Mouse (Mus musculus) adrenal gland, postnatal 4 days (tissue): ENCODE results near the gene Gm10352. TPM values are rescaled to one million over a fixed set of nuclear protein-coding genes. Genes with fewer than 3 reads are reported as not detected.
"Not testable (repeated sequence)": the region's sequence is repeated elsewhere in the genome, so short reads cannot be mapped to it uniquely, and the experiment has no call there.

ENCODE experiments used
- DNase-seq, 2 experiments: peaks; one replicate each; pipeline ENCODE4 v3.0.0; 2021 to 2022; ENCODE audit warnings: low spot score in 2 of 2, mixed read lengths in 2 of 2
- long read RNA-seq, 2 experiments: library from polyadenylated mRNA; stranded (forward); transcript quantifications; one replicate each; pipeline ENCODE4 v2.0.0; 2021
- total RNA-seq, 2 experiments: library from RNA; stranded (reverse); gene quantifications; 2 replicates each; pipeline ENCODE4 v1.2.3; 2021

The Gm10352 gene
- total RNA-seq: not detected
- long read RNA-seq, experiment 1: 0 reads
- long read RNA-seq, experiment 2: 0 reads

DNA sequence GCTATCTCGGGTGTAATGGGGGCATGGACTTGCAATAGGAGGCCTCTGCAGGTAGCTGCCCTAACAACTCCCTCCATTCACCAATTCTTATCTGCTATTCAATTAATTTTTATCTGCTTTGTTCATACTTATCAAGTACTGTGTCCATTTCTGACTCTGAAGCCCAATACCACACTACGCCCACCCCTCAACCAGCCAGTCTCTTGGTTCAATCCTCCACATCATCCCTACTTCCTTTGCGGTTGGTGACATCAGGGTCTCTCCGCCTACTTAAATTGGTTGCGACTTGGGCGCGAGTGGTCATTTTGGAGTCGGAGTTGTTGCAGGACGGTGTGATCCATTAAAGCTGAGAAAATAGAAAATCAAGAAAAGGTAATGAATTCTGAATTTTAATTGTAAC is at the start of gene Gm10352:
Gene Gm10352 (plus strand): TSS at position 301 of the 400 bp plus-strand sequence.
- not testable (repeated sequence) for DNase-seq

DNA sequence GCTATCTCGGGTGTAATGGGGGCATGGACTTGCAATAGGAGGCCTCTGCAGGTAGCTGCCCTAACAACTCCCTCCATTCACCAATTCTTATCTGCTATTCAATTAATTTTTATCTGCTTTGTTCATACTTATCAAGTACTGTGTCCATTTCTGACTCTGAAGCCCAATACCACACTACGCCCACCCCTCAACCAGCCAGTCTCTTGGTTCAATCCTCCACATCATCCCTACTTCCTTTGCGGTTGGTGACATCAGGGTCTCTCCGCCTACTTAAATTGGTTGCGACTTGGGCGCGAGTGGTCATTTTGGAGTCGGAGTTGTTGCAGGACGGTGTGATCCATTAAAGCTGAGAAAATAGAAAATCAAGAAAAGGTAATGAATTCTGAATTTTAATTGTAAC is 31.5 kb downstream of the Gm10352 start, which contains the start of gene Gm29289:
Gene Gm29289 (plus strand): TSS at position 301 of the 400 bp plus-strand sequence.
- DNase-seq: not testable (repeated sequence)

Other genes starting within 250 kb of the Gm10352 start
- gene Sry, start 237.3 kb upstream of the Gm10352 start, total RNA-seq: not detected
- gene H2al2b, start 180.3 kb upstream of the Gm10352 start, total RNA-seq: not detected
- gene Gm4064, start 104.8 kb upstream of the Gm10352 start, total RNA-seq: not detected
- gene Rbmy, start 70.3 kb upstream of the Gm10352 start, total RNA-seq: not detected
- gene Gm10256, start 70.3 kb upstream of the Gm10352 start, total RNA-seq: not detected
- not detected for gene Gm29289, start 31.6 kb downstream of the Gm10352 start, total RNA-seq